Mouse (Mus musculus) embryo, embryonic 9.5 days (tissue): ENCODE results near the gene Shisa8.
A peak's percentile ranks its signal among the peaks of the same experiment; 100 is the strongest.
"Not testable (repeated sequence)": the region's sequence is repeated elsewhere in the genome, so short reads cannot be mapped to it uniquely, and the experiment has no call there.

Source experiments
- DNase-seq: peaks from one replicate; pipeline ENCODE4 v3.0.0-alpha.2; 2017; ENCODE audit errors: extremely low spot score

Gene Shisa8

GRCm38 (mm10) chr15:82212752-82213063, at the start of gene Shisa8:
Gene Shisa8, minus strand, starts transcription at chr15:82212815.
- DNase-seq = no peak

GRCm38 (mm10) chr15:82259510-82259909, 46.9 kb upstream of the Shisa8 start:
- peak; percentile 65 for DNase-seq

- no peak for DNase-seq
Measured at GRCm38 (mm10) chr15:82255944-82256383, 43.3 kb upstream of the Shisa8 start.

- no peak for DNase-seq
Measured at GRCm38 (mm10) chr15:82255248-82255647, 42.6 kb upstream of the Shisa8 start.

GRCm38 (mm10) chr15:82252097-82252496, 39.5 kb upstream of the Shisa8 start, which contains the start of gene 1500009C09Rik:
Gene 1500009C09Rik, plus strand, starts transcription at chr15:82252397.
- no peak for DNase-seq

GRCm38 (mm10) chr15:82251579-82251978, 39.0 kb upstream of the Shisa8 start:
- DNase-seq = no peak

GRCm38 (mm10) chr15:82247131-82247776, 34.6 kb upstream of the Shisa8 start:
- DNase-seq = no peak

GRCm38 (mm10) chr15:82244805-82245161, 32.2 kb upstream of the Shisa8 start:
- DNase-seq = not testable (repeated sequence)

GRCm38 (mm10) chr15:82244115-82244804, 31.6 kb upstream of the Shisa8 start, which contains the start of gene Cenpm:
Gene Cenpm, minus strand, starts transcription at chr15:82244748.
- DNase-seq = peak; percentile 92

- DNase-seq = no peak
Measured at GRCm38 (mm10) chr15:82243742-82244114, 31.1 kb upstream of the Shisa8 start.

GRCm38 (mm10) chr15:82243311-82243710, 30.7 kb upstream of the Shisa8 start:
- no peak for DNase-seq

- peak; percentile 77 for DNase-seq
Measured at GRCm38 (mm10) chr15:82236565-82236964, 23.9 kb upstream of the Shisa8 start.

GRCm38 (mm10) chr15:82235661-82236060, 23.0 kb upstream of the Shisa8 start:
- no peak for DNase-seq

- no peak for DNase-seq
Measured at GRCm38 (mm10) chr15:82232651-82233050, 20.0 kb upstream of the Shisa8 start.

GRCm38 (mm10) chr15:82231591-82232378, 19.2 kb upstream of the Shisa8 start:
- DNase-seq = no peak

- DNase-seq = no peak
Measured at GRCm38 (mm10) chr15:82231100-82231499, 18.5 kb upstream of the Shisa8 start.

- no peak for DNase-seq
Measured at GRCm38 (mm10) chr15:82230098-82230611, 17.5 kb upstream of the Shisa8 start.

- DNase-seq = no peak
Measured at GRCm38 (mm10) chr15:82229542-82230045, 17.0 kb upstream of the Shisa8 start.

- DNase-seq = no peak
Measured at GRCm38 (mm10) chr15:82225769-82226168, 13.2 kb upstream of the Shisa8 start.

GRCm38 (mm10) chr15:82224602-82225215, 12.1 kb upstream of the Shisa8 start:
- no peak for DNase-seq

- no peak for DNase-seq
Measured at GRCm38 (mm10) chr15:82223657-82224601, 11.3 kb upstream of the Shisa8 start, which contains the start of gene Tnfrsf13c. Gene Tnfrsf13c, minus strand, starts transcription at chr15:82224369.
